Mouse (Mus musculus): ENCODE data around the gene Tbx19.

DNA sequence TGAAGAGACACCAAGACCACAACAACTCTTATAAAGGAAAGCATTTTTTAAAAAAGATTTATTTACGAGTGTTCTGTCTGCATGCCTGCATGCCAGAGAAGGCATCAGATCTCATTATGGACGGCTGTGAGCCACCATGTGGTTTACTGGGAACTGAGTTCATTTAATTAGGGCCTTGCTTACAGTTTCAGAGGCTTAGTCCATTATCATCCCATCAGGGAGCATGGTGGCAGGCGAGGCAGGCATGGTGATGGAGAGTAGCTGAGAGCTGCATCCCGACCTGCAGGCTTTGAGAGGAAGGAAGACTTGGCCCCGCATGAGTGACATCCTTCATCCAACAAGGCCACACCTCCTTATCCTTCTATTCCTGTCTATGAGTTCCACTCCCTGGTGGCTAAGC lies 52.1 kb downstream of the Tbx19 start:
- no peak for TF ChIP-seq EP300 (IDR thresholded peaks at IDR 0.05; ENCODE audit: insufficient read depth, low read depth, low read length)
- no peak for TF ChIP-seq POLR2A (IDR thresholded peaks at IDR 0.05; ENCODE audit: insufficient read depth, low read length)
- TF ChIP-seq CTCF (IDR thresholded peaks at IDR 0.05; ENCODE audit: low read depth, low read length) = no peak
